Mouse (Mus musculus): ENCODE measurements around the gene Akap2.

Akap2 gene

GRCm38 (mm10) chr4:57717354-57717753, at the start of gene Akap2:
Akap2 (plus strand) TSS chr4:57717657.
- no peak for DNase-seq (ENCODE audit: low spot score)

- DNase-seq (ENCODE audit: low spot score) = peak; percentile 63
Measured at GRCm38 (mm10) chr4:57670813-57671469, 46.5 kb upstream of the Akap2 start.

GRCm38 (mm10) chr4:57672541-57672940, 44.9 kb upstream of the Akap2 start:
- DNase-seq (ENCODE audit: low spot score) = no peak

GRCm38 (mm10) chr4:57672996-57673906, 44.2 kb upstream of the Akap2 start:
- DNase-seq (ENCODE audit: low spot score) = peak; percentile 87

GRCm38 (mm10) chr4:57674351-57674750, 43.1 kb upstream of the Akap2 start:
- no peak for DNase-seq (ENCODE audit: low spot score)

GRCm38 (mm10) chr4:57675387-57675786, 42.1 kb upstream of the Akap2 start:
- DNase-seq (ENCODE audit: low spot score) = no peak

- DNase-seq (ENCODE audit: low spot score) = no peak
Measured at GRCm38 (mm10) chr4:57677916-57678315, 39.5 kb upstream of the Akap2 start.

GRCm38 (mm10) chr4:57678991-57679457, 38.4 kb upstream of the Akap2 start:
- no peak for DNase-seq (ENCODE audit: low spot score)

- no peak for DNase-seq (ENCODE audit: low spot score)
Measured at GRCm38 (mm10) chr4:57680186-57680585, 37.3 kb upstream of the Akap2 start.

- DNase-seq (ENCODE audit: low spot score) = no peak
Measured at GRCm38 (mm10) chr4:57681511-57681910, 35.9 kb upstream of the Akap2 start.

GRCm38 (mm10) chr4:57682341-57682740, 35.1 kb upstream of the Akap2 start:
- DNase-seq (ENCODE audit: low spot score) = no peak

GRCm38 (mm10) chr4:57682944-57683343, 34.5 kb upstream of the Akap2 start:
- DNase-seq (ENCODE audit: low spot score) = no peak

GRCm38 (mm10) chr4:57684676-57685215, 32.7 kb upstream of the Akap2 start:
- peak; percentile 46 for DNase-seq (ENCODE audit: low spot score)

- no peak for DNase-seq (ENCODE audit: low spot score)
Measured at GRCm38 (mm10) chr4:57686736-57687135, 30.7 kb upstream of the Akap2 start.

- DNase-seq (ENCODE audit: low spot score) = no peak
Measured at GRCm38 (mm10) chr4:57687583-57687982, 29.9 kb upstream of the Akap2 start.

GRCm38 (mm10) chr4:57688131-57688530, 29.3 kb upstream of the Akap2 start:
- DNase-seq (ENCODE audit: low spot score) = no peak

- no peak for DNase-seq (ENCODE audit: low spot score)
Measured at GRCm38 (mm10) chr4:57690001-57690400, 27.5 kb upstream of the Akap2 start.

- DNase-seq (ENCODE audit: low spot score) = no peak
Measured at GRCm38 (mm10) chr4:57690805-57691204, 26.7 kb upstream of the Akap2 start.

- no peak for DNase-seq (ENCODE audit: low spot score)
Measured at GRCm38 (mm10) chr4:57694356-57695136, 22.9 kb upstream of the Akap2 start.

GRCm38 (mm10) chr4:57696955-57697354, 20.5 kb upstream of the Akap2 start:
- no peak for DNase-seq (ENCODE audit: low spot score)

- no peak for DNase-seq (ENCODE audit: low spot score)
Measured at GRCm38 (mm10) chr4:57697918-57698611, 19.4 kb upstream of the Akap2 start.

All from adipocyte (in vitro differentiated cells).